Mouse (Mus musculus) gastrocnemius, adult 8-10 months (tissue): ENCODE data around the gene Timmdc1. TPM values are rescaled to one million over a fixed set of nuclear protein-coding genes. Genes with fewer than 3 reads are reported as not detected.

Source experiments
- DNase-seq, 2 experiments: peaks; one replicate each; pipeline ENCODE4 v3.0.0; 2022; ENCODE audit warnings: low spot score in 2 of 2
- total RNA-seq, 4 experiments: library from RNA; stranded (reverse); gene quantifications; 2 replicates each; pipeline ENCODE4 v1.2.4; 2022

The Timmdc1 gene
- 10 to 100 TPM; 42.4 to 50.3 (median 43.5) TPM for total RNA-seq

DNA sequence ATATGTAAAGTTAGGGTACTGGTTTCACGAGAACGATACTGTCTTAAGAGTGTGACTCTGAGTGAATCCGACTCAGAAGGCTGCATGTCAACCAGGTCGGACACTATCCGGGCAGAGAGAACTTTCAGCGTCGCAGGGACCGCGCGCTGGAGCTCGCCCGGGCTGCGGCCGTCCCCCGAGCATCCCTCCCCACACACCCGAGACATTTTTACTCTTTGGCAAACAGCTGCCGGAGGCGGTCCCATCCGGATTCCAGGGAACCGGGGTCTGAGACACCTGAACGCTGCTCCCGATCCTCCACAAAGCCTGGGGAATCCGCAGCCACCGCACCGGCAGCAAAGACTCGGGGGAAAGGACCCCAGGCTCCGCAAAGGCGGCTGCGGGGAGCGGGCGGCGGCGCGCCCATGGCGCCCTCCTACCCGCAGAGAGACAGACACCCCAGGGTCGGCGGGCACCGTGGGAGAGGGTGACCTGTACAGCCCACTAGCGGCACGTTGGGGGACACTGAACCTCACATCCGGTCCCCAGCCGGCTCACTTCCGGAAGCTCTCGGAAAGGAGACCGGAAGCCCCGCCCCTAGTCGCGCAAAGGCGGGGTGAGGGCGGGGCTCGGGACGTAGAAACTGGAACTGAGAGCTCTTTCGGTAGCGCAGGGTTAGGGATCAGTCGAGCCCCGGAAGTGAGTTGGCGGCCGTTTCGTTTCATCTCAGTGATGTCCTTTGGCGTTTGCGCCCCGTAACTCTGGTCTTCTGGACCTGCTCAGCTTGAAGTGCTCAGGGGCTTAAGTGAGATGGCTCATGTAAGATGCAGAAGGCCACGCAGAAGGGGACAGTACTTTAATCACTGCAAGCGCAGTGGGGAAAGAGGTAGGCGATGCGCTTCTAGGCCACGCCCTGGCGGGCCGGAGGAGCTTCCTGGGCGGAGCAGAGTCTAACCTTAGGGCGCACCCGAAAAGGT is at the start of gene Timmdc1:
Gene Timmdc1 (minus strand): TSS at position 535 of the 956 bp plus-strand sequence.
- DNase-seq = peak; percentile 95 to 96

DNA sequence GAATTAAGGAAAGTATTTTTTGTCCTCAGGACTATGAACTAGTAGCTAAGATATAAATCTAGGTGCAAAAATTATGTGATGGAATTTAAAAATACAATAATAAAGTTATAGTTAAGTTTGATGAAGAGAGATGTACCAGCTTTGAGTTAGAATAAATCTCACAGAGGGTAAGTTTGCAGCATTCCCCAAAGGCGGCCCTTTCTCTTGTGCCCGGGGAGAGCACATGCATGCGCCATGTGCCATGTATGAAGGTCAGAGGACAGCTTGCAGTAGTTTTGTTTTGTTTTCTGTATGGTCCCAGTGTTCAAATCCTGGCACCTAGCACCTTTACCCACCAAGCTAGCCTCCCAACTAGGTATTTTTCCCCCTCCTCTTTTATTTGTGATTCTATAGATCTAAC is 49.0 kb upstream of the Timmdc1 start:
- no peak for DNase-seq

DNA sequence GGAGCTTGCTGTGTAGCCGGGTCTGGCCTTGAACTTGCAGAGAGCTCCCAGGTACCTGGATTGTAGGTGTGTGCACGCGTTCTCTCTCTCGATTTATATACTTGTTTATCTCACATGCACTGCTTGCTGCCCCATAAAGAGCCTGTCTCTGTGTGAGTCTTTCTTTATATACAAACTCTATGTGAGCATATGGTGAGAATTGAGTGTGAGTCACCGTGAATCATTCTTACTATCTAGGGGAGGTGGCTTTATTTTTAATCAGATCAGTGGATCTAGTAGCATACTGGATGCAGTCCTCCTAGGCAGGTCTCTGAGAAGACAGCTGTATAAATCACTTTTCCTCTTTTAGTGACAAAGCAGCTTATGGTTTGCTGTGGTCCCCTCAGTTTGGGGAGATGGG is 45.7 kb upstream of the Timmdc1 start:
- no peak for DNase-seq

DNA sequence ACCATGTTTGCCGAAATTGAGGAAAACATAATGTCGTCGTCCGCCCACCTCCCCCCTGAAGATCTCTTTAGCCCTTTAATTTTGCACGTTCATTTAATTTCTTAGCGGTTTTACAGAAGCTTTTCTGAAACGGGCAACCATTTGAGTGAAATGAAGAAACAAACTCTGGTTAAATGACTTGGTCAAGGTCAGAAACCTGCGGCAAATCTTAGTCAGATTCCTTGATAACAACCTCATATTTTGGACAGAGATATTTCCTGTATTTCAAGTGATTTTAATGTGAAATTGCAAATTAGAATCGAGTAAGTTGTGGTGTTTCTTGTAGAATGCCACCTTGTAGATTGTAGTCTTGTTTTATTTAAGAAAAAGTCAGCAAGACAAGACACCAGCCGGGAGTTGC is 41.1 kb upstream of the Timmdc1 start:
- no peak for DNase-seq

DNA sequence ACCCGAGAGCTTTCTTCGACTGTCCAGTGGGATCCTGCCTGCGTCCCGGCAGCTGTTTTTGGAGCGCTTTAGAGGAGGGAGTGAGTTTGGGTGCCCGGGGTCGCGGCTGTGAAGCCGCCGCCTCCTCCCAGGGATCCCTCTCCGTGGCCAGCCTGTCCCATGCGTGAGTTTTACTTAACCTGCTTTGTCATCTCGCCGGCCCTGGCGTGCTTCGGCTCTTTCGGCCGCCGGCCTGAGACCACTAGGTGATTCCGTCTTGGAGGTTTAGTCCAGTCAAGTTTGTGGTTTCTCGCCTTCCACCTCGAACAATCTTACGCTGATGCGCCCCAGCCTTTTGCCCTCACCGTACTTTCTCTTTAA is 40.5 kb upstream of the Timmdc1 start:
- DNase-seq = no peak

DNA sequence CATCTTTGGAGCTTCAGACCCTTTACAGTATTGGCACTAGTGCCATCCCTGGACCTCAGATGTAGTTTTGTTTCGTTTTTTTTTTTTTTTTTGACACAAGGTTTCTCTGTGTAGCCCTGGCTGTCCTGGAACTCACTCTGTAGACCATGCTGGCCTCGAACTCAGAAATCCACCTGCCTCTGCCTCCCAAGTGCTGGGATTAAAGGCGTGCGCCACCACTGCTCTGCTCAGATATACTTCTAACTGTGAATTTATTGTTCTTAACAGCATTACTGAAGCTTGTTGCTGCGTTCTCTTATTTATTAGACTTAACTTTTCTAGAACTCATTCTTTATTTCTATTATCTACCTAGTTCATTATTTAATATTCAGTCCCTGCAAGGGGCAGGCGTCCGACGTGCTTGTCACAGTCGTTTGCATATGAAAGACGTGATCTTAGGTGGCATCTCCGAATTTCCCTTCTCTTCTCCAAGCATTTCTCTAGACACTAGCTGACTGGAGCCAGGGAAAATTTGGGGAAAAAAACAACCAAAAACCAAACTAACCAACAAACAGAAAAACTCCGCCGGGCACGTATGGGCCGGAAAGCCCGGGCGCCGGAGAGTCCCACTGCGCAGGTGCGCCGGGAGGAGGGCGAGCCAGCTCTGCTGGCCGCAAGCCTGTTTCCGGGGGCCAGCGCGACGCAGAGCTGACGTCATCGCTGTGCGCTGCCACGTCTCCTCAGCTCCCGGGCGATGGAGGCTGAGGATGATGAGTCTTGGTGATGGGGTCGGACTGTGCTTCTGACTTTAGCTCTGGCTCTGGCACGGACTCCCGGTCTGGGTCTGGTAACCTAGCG is 39.9 kb upstream of the Timmdc1 start:
- peak; percentile 82 to 89 for DNase-seq

DNA sequence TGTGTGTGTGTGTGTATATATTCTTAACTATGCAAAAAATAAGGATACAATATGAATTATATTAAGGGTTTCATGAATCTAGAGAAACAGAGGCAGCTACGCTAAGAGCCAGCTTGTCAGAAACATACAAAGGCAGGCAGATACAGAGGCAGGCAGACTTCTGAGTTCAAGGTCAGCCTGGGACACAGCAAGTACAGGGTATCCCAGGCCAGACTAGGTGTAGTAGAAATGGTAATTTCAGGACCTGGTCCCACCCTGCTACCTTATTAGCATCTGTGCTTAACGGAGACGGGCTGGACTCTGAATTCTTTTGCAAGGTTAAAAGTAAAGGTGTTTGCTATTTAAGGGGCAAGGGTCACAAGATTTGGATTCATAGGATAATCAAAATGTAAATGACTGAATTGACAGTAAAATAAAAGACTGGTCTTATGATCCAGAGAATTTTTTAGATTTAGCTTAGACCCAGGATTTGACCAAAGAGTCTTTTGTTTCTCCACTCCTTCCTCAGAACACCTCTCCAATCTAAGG is 35.8 kb upstream of the Timmdc1 start, which contains the start of gene Tmem39a:
Gene Tmem39a (plus strand): TSS at position 478 of the 528 bp plus-strand sequence.
- no peak for DNase-seq

DNA sequence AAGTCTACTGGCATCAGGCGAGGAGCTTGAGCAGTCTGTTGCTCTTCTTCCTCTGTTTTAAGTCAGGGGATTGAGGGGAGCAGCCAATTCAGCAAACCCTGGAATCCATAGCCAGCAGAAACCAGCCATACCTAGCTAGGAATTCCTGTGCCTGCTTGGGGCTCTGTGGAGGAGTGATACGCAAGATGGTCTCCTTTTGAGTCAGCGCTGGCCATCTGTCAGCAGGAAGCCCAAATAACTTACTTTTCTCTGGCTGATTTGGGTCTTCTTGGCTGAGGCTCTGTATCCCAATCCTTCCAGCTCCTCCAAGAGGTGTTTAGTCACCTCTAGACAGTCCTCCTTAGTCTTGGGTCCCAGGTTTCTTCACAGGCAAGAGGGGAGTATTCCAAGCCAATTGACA is 33.5 kb upstream of the Timmdc1 start:
- DNase-seq = no peak

DNA sequence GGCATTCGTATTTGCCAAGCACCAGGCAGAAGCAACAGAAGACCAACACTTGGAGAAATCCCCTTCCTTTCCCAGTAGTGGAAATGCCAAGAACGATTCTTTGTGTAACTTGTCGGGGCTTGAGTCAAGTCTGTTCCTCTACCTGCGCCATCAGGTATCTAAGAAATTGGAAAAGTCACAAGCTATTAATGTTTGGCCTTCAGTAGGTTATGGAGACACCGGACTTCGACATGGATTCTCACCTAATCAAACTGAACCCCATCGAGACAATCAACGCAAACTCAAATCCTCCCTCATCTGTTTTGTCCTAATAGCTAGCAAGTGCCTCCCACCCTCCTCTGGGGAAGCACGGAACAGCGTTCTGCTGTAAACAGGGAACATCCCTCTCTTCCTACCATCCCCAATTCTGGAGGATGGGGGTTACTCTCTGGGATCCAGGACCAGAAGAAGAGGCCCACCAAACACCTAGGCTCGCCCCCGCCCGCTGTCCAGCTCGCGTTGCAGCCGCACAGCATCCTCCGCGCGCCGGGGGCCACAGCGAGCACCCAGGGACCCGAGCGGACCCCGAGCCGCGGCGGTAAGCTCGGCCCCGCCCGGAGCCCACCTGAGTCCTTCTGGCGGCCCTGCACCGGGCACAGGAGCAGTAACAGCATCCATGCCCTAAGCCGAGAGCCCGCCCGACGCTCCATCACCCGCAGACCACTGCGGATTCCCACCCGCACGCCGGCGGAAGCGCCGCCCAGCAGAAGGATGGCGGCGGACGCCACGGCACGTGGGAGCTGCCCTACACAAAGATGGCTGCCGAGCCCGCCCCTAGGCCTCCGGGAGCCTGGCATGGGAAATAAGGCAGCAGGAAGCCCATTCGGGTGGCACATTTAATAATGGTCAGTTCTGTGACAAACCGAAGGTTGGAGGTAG is 27.3 kb upstream of the Timmdc1 start, which contains the start of gene Poglut1:
Gene Poglut1 (minus strand): TSS at position 780 of the 918 bp plus-strand sequence.
- DNase-seq = peak; percentile 56 to 58

DNA sequence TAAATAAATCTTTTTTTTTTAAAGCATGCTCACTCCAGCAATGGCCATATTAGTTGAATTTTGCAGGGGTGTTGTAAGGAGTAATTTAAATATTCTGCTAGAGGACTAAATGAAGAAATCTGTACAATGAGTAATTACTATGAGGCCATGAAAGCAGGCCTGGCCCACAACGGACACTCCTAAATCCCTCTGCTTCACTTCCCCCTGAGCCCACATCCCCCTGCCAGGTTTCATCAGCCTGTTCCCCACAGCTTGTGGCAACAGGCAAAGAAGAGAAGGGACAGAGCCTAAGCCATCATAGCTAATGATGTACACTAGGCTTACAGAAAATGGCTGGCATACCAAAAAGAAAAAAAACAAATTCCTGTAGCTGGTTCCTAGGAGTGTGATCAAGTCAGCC is 25.5 kb upstream of the Timmdc1 start:
- DNase-seq = no peak

DNA sequence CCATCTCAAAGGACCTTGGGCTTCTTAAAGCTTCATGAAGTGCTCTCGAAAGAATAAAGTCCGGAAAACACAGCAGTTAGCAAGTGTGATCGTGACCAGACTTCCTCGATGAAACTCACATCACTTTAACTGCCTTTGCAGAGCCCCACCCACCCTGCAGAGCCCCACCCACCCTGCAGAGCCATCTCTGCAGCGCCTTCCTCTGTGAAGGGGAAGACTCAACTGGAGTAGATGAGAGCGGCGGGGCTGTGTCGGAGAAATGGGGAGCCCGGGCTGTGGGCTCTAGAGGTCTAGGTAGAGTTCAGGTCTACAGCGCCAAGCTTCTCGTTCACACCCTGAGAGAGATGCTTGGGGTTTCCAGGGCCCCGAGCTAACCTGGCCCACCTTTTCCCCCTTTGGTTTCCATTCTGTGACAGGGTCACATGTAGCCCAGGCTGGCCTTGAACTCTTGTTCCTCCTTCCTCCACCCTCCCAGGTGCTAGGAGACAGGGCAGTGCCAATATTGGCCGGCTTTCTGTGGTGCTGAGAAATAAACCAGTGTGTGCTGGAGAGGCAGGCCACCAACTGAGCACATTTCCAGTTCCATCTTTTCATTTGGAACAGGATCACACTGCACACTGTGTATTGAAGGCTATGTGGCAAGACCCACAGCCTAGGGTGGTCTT is 16.4 kb upstream of the Timmdc1 start:
- no peak for DNase-seq

DNA sequence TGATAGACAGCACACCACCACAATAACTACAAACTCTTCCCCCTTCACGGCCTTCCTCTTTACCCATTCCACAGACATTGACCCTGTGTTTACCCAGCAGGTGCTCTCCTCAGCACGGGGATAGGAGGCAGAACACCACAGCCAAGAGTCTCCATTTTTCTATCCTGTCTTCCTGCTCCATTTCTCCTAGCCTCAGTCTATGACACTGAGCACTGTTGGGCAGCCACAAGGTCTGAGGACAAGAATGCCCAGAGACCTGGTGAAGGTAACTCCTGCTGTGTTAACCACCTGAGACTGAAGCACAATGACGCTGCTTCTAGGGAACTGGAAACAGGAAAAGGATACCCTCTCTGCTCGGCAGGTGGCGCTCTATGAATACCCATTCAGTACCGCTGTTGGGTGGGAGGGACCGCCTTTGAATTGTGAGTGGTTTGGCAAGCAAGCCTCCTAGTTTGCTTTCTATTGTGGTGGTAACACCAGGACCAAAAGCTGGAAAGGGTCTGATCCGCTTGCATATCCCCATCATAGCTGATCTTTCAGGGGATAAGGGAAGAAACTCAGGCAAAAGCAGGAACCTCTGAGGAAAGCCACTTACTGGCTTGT is 14.2 kb upstream of the Timmdc1 start:
- DNase-seq = peak; percentile 33 to 46

DNA sequence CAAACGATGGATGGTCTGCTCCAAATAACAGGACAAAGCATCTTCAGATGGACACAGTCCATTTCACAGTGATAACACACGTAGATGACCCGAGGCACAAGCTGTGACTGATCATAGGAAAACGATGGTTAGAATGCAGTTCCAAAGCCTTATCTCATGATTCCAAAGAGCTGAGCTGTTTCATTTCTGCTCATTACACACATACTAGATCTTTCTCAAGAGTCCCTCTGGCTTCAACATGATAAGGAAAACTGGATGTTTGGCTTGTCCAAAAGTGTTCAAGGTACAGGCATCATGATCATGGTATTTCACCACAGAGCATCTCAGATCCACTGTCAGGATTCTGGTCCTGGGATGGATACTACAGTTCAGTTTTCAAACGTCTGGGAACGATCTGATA is 3.8 kb upstream of the Timmdc1 start:
- DNase-seq = no peak

DNA sequence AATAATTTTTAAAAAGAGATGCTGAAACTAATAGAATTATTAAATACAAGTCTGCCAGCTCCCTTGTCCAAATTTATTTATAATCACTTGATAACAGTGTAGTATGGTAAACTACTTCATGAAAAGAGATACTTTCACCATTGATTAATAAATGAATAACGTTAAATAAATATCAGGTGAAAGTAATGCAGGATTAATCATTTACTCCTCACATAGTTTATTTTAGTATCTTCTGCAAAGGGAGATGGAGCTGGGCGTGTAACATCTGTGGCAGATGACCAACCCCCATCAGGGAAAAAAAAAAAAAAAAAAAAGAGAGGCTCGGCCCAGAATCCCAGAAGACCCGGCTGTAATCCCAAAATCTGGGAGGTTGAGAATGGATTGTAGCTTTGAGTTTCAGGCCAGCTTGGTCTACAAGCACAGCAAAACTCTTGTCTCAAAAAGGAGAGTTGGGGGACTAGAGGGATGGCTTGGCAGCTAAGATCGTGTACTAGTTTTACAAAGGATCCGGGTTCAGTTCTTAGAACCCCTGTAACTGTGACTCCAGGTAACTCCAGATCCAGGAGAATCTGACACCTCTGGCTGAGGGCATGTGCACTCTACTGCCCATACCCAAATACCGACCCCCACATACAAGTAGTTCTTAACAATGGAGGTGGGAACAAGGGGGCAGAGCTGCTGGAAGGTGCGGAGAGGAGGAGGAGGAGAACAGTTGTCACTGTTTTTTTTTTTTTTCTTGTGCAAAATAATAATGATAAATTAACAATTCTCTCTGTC is 1.1 kb downstream of the Timmdc1 start:
- no peak for DNase-seq

DNA sequence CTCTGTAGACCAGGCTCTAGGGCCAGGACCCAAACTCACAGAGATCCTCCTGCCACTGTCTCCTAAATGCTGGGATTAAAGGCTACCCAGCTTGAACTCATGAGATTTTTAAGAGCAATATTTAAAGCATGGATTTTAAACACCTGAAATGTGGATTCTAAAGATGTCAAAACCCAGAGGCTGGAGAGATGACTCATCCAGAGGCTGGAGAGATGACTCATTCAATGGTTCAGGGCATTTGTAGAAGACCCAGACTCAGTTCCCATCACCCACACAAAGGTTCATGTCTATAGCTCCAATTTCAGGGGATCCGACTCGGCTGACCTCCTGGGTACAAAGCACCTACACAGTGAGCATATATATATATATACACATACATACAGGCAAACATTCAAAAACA is 3.3 kb downstream of the Timmdc1 start:
- no peak for DNase-seq

DNA sequence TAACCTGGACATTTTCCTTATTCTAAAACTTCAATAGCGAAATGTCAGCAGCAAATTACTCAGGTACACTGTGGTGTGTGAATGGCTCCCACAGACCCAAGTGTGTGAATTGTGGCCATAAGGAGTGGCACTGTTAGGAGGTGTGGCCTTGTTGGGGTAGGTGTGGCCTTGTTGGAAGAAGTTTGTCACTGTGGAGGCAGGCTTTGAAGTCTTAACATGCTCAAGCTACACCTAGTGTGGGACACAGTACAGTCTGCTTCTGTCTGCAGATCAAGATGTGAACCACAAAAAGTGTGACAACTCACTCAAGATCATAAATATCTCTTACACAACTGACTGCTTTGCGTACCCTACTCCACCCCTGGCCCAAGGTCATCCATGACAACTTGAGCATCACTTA is 11.6 kb downstream of the Timmdc1 start:
- no peak for DNase-seq

DNA sequence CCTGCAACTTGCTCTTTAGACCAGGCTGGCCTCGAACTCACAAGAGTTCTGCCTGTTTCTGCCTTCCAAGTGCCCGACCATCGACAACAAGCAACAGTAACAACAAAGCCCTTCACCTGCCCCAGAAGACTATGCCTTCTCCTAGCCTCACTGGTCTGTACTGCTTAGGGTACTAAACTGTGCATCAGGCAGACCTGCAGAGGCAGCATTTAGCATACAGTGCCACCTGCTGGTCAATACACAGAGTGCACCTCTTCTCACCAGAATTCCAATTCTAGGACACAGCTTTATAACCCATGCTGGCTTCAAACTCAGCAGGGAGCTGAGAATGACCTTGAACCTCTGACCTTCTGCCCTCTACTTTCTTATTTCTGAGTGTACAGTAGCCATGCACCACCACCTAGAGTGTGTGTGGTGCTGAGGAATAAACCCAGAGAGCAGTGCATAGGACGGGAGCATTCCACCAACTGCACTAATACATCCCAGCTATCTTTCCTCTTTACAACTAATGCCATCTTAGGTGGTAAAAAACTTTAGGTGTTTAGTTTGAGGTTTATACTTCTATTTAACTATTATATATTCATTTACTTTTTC is 16.3 kb downstream of the Timmdc1 start:
- DNase-seq = peak; percentile 22 to 41

DNA sequence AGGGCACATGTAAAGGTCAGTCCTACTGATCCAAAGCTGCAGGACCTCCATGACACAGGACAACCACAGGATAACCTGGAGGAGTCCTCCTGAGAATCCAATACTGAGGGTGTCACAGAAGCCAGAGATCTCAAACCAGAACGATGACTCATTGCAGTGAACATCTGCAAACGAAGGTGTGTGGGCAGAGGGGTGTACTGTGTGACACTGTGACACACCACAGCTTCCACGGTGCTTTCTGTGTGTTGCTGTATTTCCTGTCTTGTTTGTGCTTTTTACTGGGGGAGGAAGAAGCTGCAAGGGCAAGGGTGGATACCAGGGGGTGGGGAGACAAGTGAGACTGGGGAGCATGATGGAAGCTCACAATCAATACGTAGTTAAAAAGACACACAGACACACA is 18.9 kb downstream of the Timmdc1 start:
- no peak for DNase-seq

DNA sequence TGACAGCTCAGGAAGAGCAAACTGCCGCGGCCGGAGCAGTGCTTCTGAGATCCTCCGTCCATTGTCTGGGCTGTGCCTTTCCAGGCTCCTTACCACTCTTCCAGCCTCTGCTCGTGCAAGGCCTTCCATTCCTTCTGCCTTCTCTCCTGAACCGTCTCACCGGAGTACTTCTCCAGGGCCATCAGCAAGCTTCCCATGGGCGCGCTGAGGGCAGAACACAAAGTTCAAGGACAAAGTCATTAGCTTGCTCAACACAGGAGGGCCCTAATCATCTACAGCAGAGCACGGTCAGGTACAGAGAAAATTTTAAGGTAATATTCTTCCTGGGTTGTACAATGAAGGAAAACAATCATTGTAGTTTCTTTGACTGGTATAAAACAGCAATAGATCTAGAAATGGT is 20.0 kb downstream of the Timmdc1 start:
- no peak for DNase-seq
